In the genomic region with DNA sequence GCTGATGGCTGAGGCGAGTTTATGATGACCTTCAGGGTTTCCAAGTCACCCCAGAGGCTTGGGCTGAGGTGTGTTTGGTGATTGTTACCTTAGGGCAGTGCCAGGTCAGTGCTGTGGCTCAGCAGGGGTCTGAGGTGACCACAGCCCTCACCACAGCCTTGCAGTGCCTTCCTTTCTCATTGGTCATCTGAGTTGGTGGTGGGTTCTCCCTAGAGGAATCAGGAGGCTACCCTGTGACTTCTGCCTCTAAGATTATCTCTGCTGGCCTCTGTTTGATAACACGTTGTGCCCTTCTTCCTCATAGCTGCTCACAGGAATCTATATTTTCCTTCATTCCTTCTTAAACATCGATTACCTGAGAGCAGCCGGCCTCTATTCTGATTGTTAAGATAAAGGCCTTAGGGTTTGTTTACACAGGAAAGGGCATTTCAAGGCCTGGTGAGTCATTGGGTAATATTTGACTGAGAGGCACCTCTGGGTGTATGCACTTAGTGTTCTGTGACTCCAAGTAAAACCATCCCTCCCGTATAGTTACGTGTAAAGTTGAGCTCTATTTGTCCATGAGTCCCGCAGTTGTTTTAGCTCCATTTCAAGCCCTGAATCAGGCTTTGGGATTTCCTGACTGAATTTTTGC, we compare ENCODE assay signal across 13 mouse cellular contexts. TPM values are rescaled to one million over a fixed set of nuclear protein-coding genes. Genes with fewer than 3 reads are reported as not detected.
DNase-seq lines count a peak whose midpoint lies in the region; ATAC-seq and TF ChIP-seq lines count a peak whose summit lies in the region.
"Had no signal": no experiment of that assay in that cellular context is flagged by ENCODE, and none has a peak within 500 bp of the region (broad histone marks: within the 10 kb centered on the region; RNA-seq: fewer than 3 reads in every experiment).

No protein-coding gene starts in this region.

- no peak for TF ChIP-seq POLR2A in MEL (IDR thresholded peaks at IDR 0.05; ENCODE audit: control insufficient read depth in 1 of 2, insufficient read depth in 1 of 2, low read depth in 1 of 2, low read length in 2 of 2, poor library complexity in 1 of 2)

- no peak overlapping the region for H3K4me3 ChIP-seq in MEL (ENCODE audit: control insufficient read depth in 1 of 2, insufficient read depth in 1 of 2, low read depth in 2 of 2, low read length in 2 of 2)
- H3K4me3 ChIP-seq in kidney, embryonic 14.5 days (ENCODE audit: low read length): no peak overlapping the region
- H3K4me3 ChIP-seq in liver, postnatal 0 days (ENCODE audit: low read depth, low read length): no peak overlapping the region
- no peak overlapping the region for H3K4me3 ChIP-seq in hindbrain, embryonic 12.5 days
- H3K4me3 ChIP-seq: erythroblast, embryonic 14.5 days had no signal

- TF ChIP-seq RAD21 in MEL (IDR thresholded peaks at IDR 0.05; ENCODE audit: low read depth, low read length): no peak

- no peaks in the 10 kb centered on the region for H3K27me3 ChIP-seq in MEL (ENCODE audit: control insufficient read depth in 1 of 2, insufficient read depth in 2 of 2, low read length in 2 of 2)
- no peaks in the 10 kb centered on the region for H3K27me3 ChIP-seq in kidney, embryonic 14.5 days (ENCODE audit: control insufficient read depth, insufficient read depth, low read length)
- H3K27me3 ChIP-seq in liver, postnatal 0 days (ENCODE audit: insufficient read depth, low read length): no peaks in the 10 kb centered on the region
- H3K27me3 ChIP-seq in hindbrain, embryonic 12.5 days: no peaks in the 10 kb centered on the region

- no peaks in the 10 kb centered on the region for H3K9me3 ChIP-seq in MEL (replicated peaks; ENCODE audit: insufficient read depth, low read length)
- no peaks in the 10 kb centered on the region for H3K9me3 ChIP-seq in kidney, embryonic 14.5 days (ENCODE audit: control insufficient read depth, low read length)
- no peaks in the 10 kb centered on the region for H3K9me3 ChIP-seq in liver, postnatal 0 days (ENCODE audit: low read length)
- H3K9me3 ChIP-seq in hindbrain, embryonic 12.5 days (replicated peaks): no peaks in the 10 kb centered on the region

- no peak for TF ChIP-seq EP300 in MEL (IDR thresholded peaks at IDR 0.05; ENCODE audit: low read depth in 1 of 2, low read length in 2 of 2)
- no peak for TF ChIP-seq EP300 in liver, postnatal 0 days (IDR thresholded peaks at IDR 0.05; ENCODE audit: low read depth)

- H3K9ac ChIP-seq in MEL (ENCODE audit: control insufficient read depth, low read depth, low read length, poor library complexity, severe bottlenecking): no peak overlapping the region
- no peak overlapping the region for H3K9ac ChIP-seq in kidney, embryonic 14.5 days (ENCODE audit: low read depth, low read length)
- peak overlapping the region; percentile 32; the same call in 1 of the 2 replicates for H3K9ac ChIP-seq in liver, postnatal 0 days (replicated peaks)
- no peak overlapping the region for H3K9ac ChIP-seq in hindbrain, embryonic 12.5 days

- peak; percentile 68 for DNase-seq in kidney, adult 11 months
- DNase-seq in kidney, postnatal 4 days: no peak
- no peak for DNase-seq in MEL (ENCODE audit: low read depth, low spot score)
- DNase-seq in liver, postnatal 0 days: peak; percentile 15
- no peak for DNase-seq in spleen, postnatal 36 days (ENCODE audit: low spot score in 2 of 2)
- no peak for DNase-seq in spleen, postnatal 14 days (ENCODE audit: low spot score in 2 of 2)
- DNase-seq: adrenal gland, postnatal 10 days; right cerebral cortex, postnatal 25 days had no signal

- H3K4me1 ChIP-seq in MEL (ENCODE audit: control insufficient read depth in 1 of 2, insufficient read depth in 2 of 2, low read length in 2 of 2): peaks cover 13 to 24% of the 10 kb centered on the region in 2 experiments
- peaks cover 15% of the 10 kb centered on the region; the same call in 1 of the 2 replicates for H3K4me1 ChIP-seq in kidney, embryonic 14.5 days (ENCODE audit: control insufficient read depth, insufficient read depth, low read length)
- peaks cover 26% of the 10 kb centered on the region for H3K4me1 ChIP-seq in liver, postnatal 0 days (ENCODE audit: insufficient read depth)
- H3K4me1 ChIP-seq in hindbrain, embryonic 12.5 days: peaks cover 33% of the 10 kb centered on the region

- H3K36me3 ChIP-seq in MEL (ENCODE audit: control insufficient read depth in 1 of 2, insufficient read depth in 2 of 2, low read length in 2 of 2): peaks cover 0 to 24% of the 10 kb centered on the region in 2 experiments; a peak in 2 of 4 replicates
- H3K36me3 ChIP-seq in kidney, embryonic 14.5 days (ENCODE audit: control insufficient read depth, insufficient read depth, low read length): peaks cover 70% of the 10 kb centered on the region
- peaks cover 9% of the 10 kb centered on the region for H3K36me3 ChIP-seq in liver, postnatal 0 days (replicated peaks; ENCODE audit: insufficient read depth, low read length)
- H3K36me3 ChIP-seq in hindbrain, embryonic 12.5 days: peaks cover 82% of the 10 kb centered on the region

- no peak overlapping the region for H3K4me2 ChIP-seq in kidney, embryonic 14.5 days (replicated peaks; ENCODE audit: low read depth, low read length)
- no peak overlapping the region; the same call in 1 of the 2 replicates for H3K4me2 ChIP-seq in liver, postnatal 0 days (ENCODE audit: low read depth, low read length)
- no peak overlapping the region for H3K4me2 ChIP-seq in hindbrain, embryonic 12.5 days (replicated peaks)
- H3K4me2 ChIP-seq: heart, embryonic 11.5 days had no signal

- no peak for TF ChIP-seq CTCF in MEL (IDR thresholded peaks at IDR 0.05 in 2 of 3, conservative IDR thresholded peaks at IDR 0.05 in 1 of 3; ENCODE audit: control insufficient read depth in 1 of 3, insufficient read depth in 1 of 3, low read depth in 2 of 3, low read length in 3 of 3, poor library complexity in 1 of 3, severe bottlenecking in 1 of 3)
- TF ChIP-seq CTCF in liver, postnatal 0 days (IDR thresholded peaks at IDR 0.05; ENCODE audit: low read depth): no peak

- no peaks in the 10 kb centered on the region for H3K79me2 ChIP-seq in MEL (ENCODE audit: control insufficient read depth, insufficient read depth, low read length, poor library complexity)

- H3K27ac ChIP-seq in MEL (ENCODE audit: control insufficient read depth, low read depth, low read length): no peak overlapping the region
- 0 out of 2 replicates have a peak overlapping the region, but pooled peaks have one; percentile 18 for H3K27ac ChIP-seq in kidney, embryonic 14.5 days (ENCODE audit: low read depth, low read length)
- H3K27ac ChIP-seq in liver, postnatal 0 days (ENCODE audit: low read depth): peak overlapping the region; percentile 77
- no peak overlapping the region for H3K27ac ChIP-seq in hindbrain, embryonic 12.5 days

- no peak for ATAC-seq in kidney, embryonic 14.5 days (ENCODE audit: low FRiP score, low TSS enrichment)
- ATAC-seq in liver, postnatal 0 days: peak; percentile 84
- ATAC-seq in hindbrain, embryonic 12.5 days (ENCODE audit: low FRiP score): no peak

- WGBS in kidney, embryonic 14.5 days: 65% methylated on average over 7 of the region's 7 CpGs
- 42% methylated on average over 7 of the region's 7 CpGs for WGBS in liver, postnatal 0 days (ENCODE audit: insufficient replicate concordance)
- 91% methylated on average over 7 of the region's 7 CpGs for WGBS in hindbrain, embryonic 12.5 days

TF ChIP-seq in MEL, 35 proteins besides CTCF, POLR2A, EP300 and RAD21:
- TF ChIP-seq ETS1 (IDR thresholded peaks at IDR 0.05; ENCODE audit: low read depth, low read length) (no peak), GATA1 (IDR thresholded peaks at IDR 0.05; ENCODE audit: low read depth, low read length) (peak; percentile 62), MEF2A (IDR thresholded peaks at IDR 0.05; ENCODE audit: extremely low read depth, insufficient replicate concordance, low read depth, low read length, poor library complexity, severe bottlenecking) (no peak), TAL1 (IDR thresholded peaks at IDR 0.05; ENCODE audit: low read length) (0 out of 2 replicates have a peak, but pooled peaks have one; percentile 8), ZKSCAN1 (IDR thresholded peaks at IDR 0.05; ENCODE audit: low read depth, low read length) (no peak)

RNA-seq across cellular contexts. Expression of a gene that starts 5.9 kb away (rescaled TPM):
- 1.1 and 1.2 TPM in 2 replicates for total RNA-seq in MEL (2012; rRNA removed)
- 1 to 10 TPM in 1 of 2 experiments, not detected in 1; 2.4 TPM for polyA plus RNA-seq in MEL (2012; ENCODE audit: insufficient read depth in 1 of 2, insufficient read length in 2 of 2, low read depth in 1 of 2, low replicate concordance in 2 of 2, missing spikeins in 1 of 2)
- polyA plus RNA-seq in kidney, embryonic 14.5 days (2014; fragmentation: Nextera tagmentation; extraction: Ambion mirVana): 2.8 and 4.0 TPM in 2 replicates
- polyA plus RNA-seq in liver, postnatal 0 days (2015; fragmentation: Nextera tagmentation; extraction: Ambion mirVana): 0.43 and 0.47 TPM in 2 replicates
- polyA plus RNA-seq in hindbrain, embryonic 12.5 days (2016; fragmentation: Nextera tagmentation; extraction: Ambion mirVana): 4.6 and 5.9 TPM in 2 replicates

RNA-seq across cellular contexts. Expression of a gene that starts 34.4 kb away (rescaled TPM):
- total RNA-seq in MEL (2012; rRNA removed): 58.0 and 67.0 TPM in 2 replicates
- polyA plus RNA-seq in MEL (2012; ENCODE audit: insufficient read depth in 1 of 2, insufficient read length in 2 of 2, low read depth in 1 of 2, low replicate concordance in 2 of 2, missing spikeins in 1 of 2): 10 to 100 TPM in 1 of 2 experiments, not detected in 1; 57.8 TPM
- 32.7 and 38.1 TPM in 2 replicates for polyA plus RNA-seq in kidney, embryonic 14.5 days (2014; fragmentation: Nextera tagmentation; extraction: Ambion mirVana)
- 10.1 and 13.6 TPM in 2 replicates for polyA plus RNA-seq in liver, postnatal 0 days (2015; fragmentation: Nextera tagmentation; extraction: Ambion mirVana)
- 37.2 and 40.5 TPM in 2 replicates for polyA plus RNA-seq in hindbrain, embryonic 12.5 days (2016; fragmentation: Nextera tagmentation; extraction: Ambion mirVana)

RNA-seq across cellular contexts. Expression of a gene that starts 38.2 kb away (rescaled TPM):
- 4.4 and 4.7 TPM in 2 replicates for total RNA-seq in MEL (2012; rRNA removed)
- polyA plus RNA-seq in MEL (2012; ENCODE audit: insufficient read depth in 1 of 2, insufficient read length in 2 of 2, low read depth in 1 of 2, low replicate concordance in 2 of 2, missing spikeins in 1 of 2): 1 to 10 TPM in 1 of 2 experiments, not detected in 1; 4.6 TPM
- polyA plus RNA-seq in kidney, embryonic 14.5 days (2014; fragmentation: Nextera tagmentation; extraction: Ambion mirVana): 9.4 and 14.3 TPM in 2 replicates
- polyA plus RNA-seq in liver, postnatal 0 days (2015; fragmentation: Nextera tagmentation; extraction: Ambion mirVana): 1.4 and 1.7 TPM in 2 replicates
- polyA plus RNA-seq in hindbrain, embryonic 12.5 days (2016; fragmentation: Nextera tagmentation; extraction: Ambion mirVana): 5.7 and 7.8 TPM in 2 replicates
- total RNA-seq: common myeloid progenitor, adult 5-6 weeks had no signal
- polyA plus RNA-seq: erythroblast, embryonic 14.5 days had no signal

RNA-seq across cellular contexts. Expression of a gene that starts 40.9 kb away (rescaled TPM):
- 20.6 and 29.4 TPM in 2 replicates for total RNA-seq in MEL (2012; rRNA removed)
- polyA plus RNA-seq in MEL (2012; ENCODE audit: insufficient read depth in 1 of 2, insufficient read length in 2 of 2, low read depth in 1 of 2, low replicate concordance in 2 of 2, missing spikeins in 1 of 2): 10 to 100 TPM; 58.8 to 87.9 TPM
- 61.0 and 110 TPM in 2 replicates for polyA plus RNA-seq in kidney, embryonic 14.5 days (2014; fragmentation: Nextera tagmentation; extraction: Ambion mirVana)
- 10.8 and 13.6 TPM in 2 replicates for polyA plus RNA-seq in liver, postnatal 0 days (2015; fragmentation: Nextera tagmentation; extraction: Ambion mirVana)
- 40.1 and 40.2 TPM in 2 replicates for polyA plus RNA-seq in hindbrain, embryonic 12.5 days (2016; fragmentation: Nextera tagmentation; extraction: Ambion mirVana)

Comparison
In these comparisons a context has a peak if more than half of its experiments do, and no peak if none do; other contexts are left out.
1. DNase-seq: peak in kidney, adult 11 months (single experiment) and liver, postnatal 0 days (single experiment); none in kidney, postnatal 4 days (0 of 2), MEL (single experiment), spleen, postnatal 36 days (0 of 2) and spleen, postnatal 14 days (0 of 2).
2. H3K27ac ChIP-seq: peak in kidney, embryonic 14.5 days (single experiment) and liver, postnatal 0 days (single experiment); none in MEL (single experiment) and hindbrain, embryonic 12.5 days (single experiment).